Mouse (Mus musculus) forebrain, postnatal 0 days (tissue): ENCODE measurements around the gene Ofcc1. TPM values are rescaled to one million over a fixed set of nuclear protein-coding genes. Genes with fewer than 3 reads are reported as not detected.
A peak's percentile ranks its signal among the peaks of the same experiment; 100 is the strongest.

ENCODE experiments used
- ATAC-seq: fragments of 200-750 bp; cut with Nextera tagmentation; 2 replicates; pipeline ENCODE4 v1.8.0; 2017; ENCODE audit warnings: mild to moderate bottlenecking, moderate library complexity
- DNase-seq: peaks from one replicate; pipeline ENCODE4 v3.0.0-alpha.2; 2015
- H3K27ac ChIP-seq: fragments of 300-500 bp; sonication (generic); 2 replicates; pipeline ENCODE4 v1.5.1; 2014; ENCODE audit warnings: low read depth, mild to moderate bottlenecking, antibody characterized with exemption, low read length, moderate library complexity, mixed read lengths
- H3K27me3 ChIP-seq: fragments of 300-500 bp; sonication (generic); 2 replicates; pipeline ENCODE4 v1.6.1; 2014; ENCODE audit warnings: mild to moderate bottlenecking, low read length, mixed read lengths; ENCODE audit not compliant: insufficient read depth
- H3K36me3 ChIP-seq: fragments of 300-500 bp; sonication (generic); 2 replicates; pipeline ENCODE4 v1.6.1; 2014; ENCODE audit warnings: mild to moderate bottlenecking, moderate library complexity; ENCODE audit not compliant: insufficient read depth
- H3K4me1 ChIP-seq: fragments of 300-500 bp; sonication (generic); 2 replicates; pipeline ENCODE4 v1.6.1; 2014; ENCODE audit warnings: antibody characterized with exemption; ENCODE audit not compliant: insufficient read depth
- H3K4me2 ChIP-seq: fragments of 300-500 bp; sonication (generic); 2 replicates; pipeline ENCODE4 v1.6.1; 2014; ENCODE audit warnings: low read depth, mild to moderate bottlenecking, moderate library complexity
- H3K4me3 ChIP-seq: fragments of 300-500 bp; sonication (generic); 2 replicates; pipeline ENCODE4 v1.5.1; 2014; ENCODE audit warnings: low read depth, low read length, mixed read lengths
- H3K9ac ChIP-seq: fragments of 300-500 bp; sonication (generic); 2 replicates; pipeline ENCODE4 v1.6.1; 2014; ENCODE audit warnings: mild to moderate bottlenecking
- H3K9me3 ChIP-seq: fragments of 300-500 bp; sonication (generic); 2 replicates; pipeline ENCODE4 v1.6.1; 2016; ENCODE audit warnings: low read length
- CTCF ChIP-seq: sonication (generic); IDR thresholded peaks from 2 replicates; pipeline ENCODE4 v1.5.1; 2016; ENCODE audit warnings: antibody characterized with exemption, control low read depth, low read depth
- WGBS: fragments of 180-500 bp; shearing (Covaris S2); extraction: QIAGEN DNeasy Blood & Tissue Kit; methylation state at CpG from one replicate; pipeline ENCODE4 v1.1.7; 2014; 5-methylcytosine and 5-hydroxymethylcytosine counted together
- polyA plus RNA-seq: library from polyadenylated mRNA; unstranded; fragments of >200 nt; fragmentation: Nextera tagmentation; extraction: Ambion mirVana; gene quantifications from 2 replicates; pipeline ENCODE4 v1.2.1, GENCODE M21; 2015
- total RNA-seq: library from RNA; depleted of rRNA; stranded (reverse); fragments of >200 nt; gene quantifications from 2 replicates; pipeline ENCODE4 v1.2.3, GENCODE M21; 2014

Ofcc1 gene
- total and polyA plus RNA-seq, 2 experiments from 2014 or later = not detected

GRCm38 (mm10) chr13:40136096-40136495 is 225.2 kb downstream of the Ofcc1 start:
- H3K4me1 ChIP-seq = no peaks in the 10 kb centered on the region
- no peak overlapping the region for H3K9ac ChIP-seq
- TF ChIP-seq CTCF = no peak
- no peak overlapping the region for H3K4me3 ChIP-seq
- DNase-seq = no peak
- no peak overlapping the region for H3K4me2 ChIP-seq
- no peaks in the 10 kb centered on the region for H3K9me3 ChIP-seq
- no peaks in the 10 kb centered on the region for H3K36me3 ChIP-seq
- no peak overlapping the region for H3K27ac ChIP-seq
- H3K27me3 ChIP-seq = no peaks in the 10 kb centered on the region
- 26% methylated on average over 3 of the region's 3 CpGs for WGBS
- ATAC-seq = no peak

- Histone ChIP-seq H3K27me3 (no peaks in the 10 kb centered on the region), H3K36me3 (no peaks in the 10 kb centered on the region), H3K4me1 (no peaks in the 10 kb centered on the region), H3K27ac (no peak overlapping the region), H3K4me2 (no peak overlapping the region), H3K9ac (no peak overlapping the region), H3K9me3 (no peaks in the 10 kb centered on the region), H3K4me3 (no peak overlapping the region)
- ATAC-seq = no peak
- 62% methylated on average over 12 of the region's 12 CpGs for WGBS
- DNase-seq = no peak
- TF ChIP-seq CTCF = no peak
Observed at GRCm38 (mm10) chr13:40135670-40136069, 225.6 kb downstream of the Ofcc1 start.

GRCm38 (mm10) chr13:40123868-40124267 is 237.4 kb downstream of the Ofcc1 start:
- no peak for TF ChIP-seq CTCF
- H3K4me1 ChIP-seq = no peaks in the 10 kb centered on the region
- no peak overlapping the region for H3K27ac ChIP-seq
- WGBS = 86% methylated on average over 2 of the region's 2 CpGs
- no peak overlapping the region for H3K4me2 ChIP-seq
- H3K36me3 ChIP-seq = no peaks in the 10 kb centered on the region
- H3K4me3 ChIP-seq = no peak overlapping the region
- ATAC-seq (no peak), DNase-seq (no peak)
- H3K27me3 ChIP-seq = no peaks in the 10 kb centered on the region
- no peaks in the 10 kb centered on the region for H3K9me3 ChIP-seq
- H3K9ac ChIP-seq = no peak overlapping the region

- Histone ChIP-seq H3K9ac (no peak overlapping the region), H3K27me3 (no peaks in the 10 kb centered on the region), H3K36me3 (no peaks in the 10 kb centered on the region), H3K4me1 (no peaks in the 10 kb centered on the region), H3K27ac (no peak overlapping the region), H3K4me2 (no peak overlapping the region), H3K9me3 (no peaks in the 10 kb centered on the region), H3K4me3 (no peak overlapping the region)
- WGBS = 36% methylated on average over 2 of the region's 2 CpGs
- TF ChIP-seq CTCF = no peak
- ATAC-seq (no peak), DNase-seq (peak; percentile 41)
Observed at GRCm38 (mm10) chr13:40112336-40112735, 248.9 kb downstream of the Ofcc1 start.

- ATAC-seq = no peak
- H3K27me3 ChIP-seq = 0 out of 2 replicates have a peak, but pooled peaks cover 3% of the 10 kb centered on the region
- H3K4me2 ChIP-seq = no peak overlapping the region
- H3K4me3 ChIP-seq = no peak overlapping the region
- TF ChIP-seq CTCF = no peak
- H3K9me3 ChIP-seq = no peaks in the 10 kb centered on the region
- H3K9ac ChIP-seq = no peak overlapping the region
- no peaks in the 10 kb centered on the region for H3K4me1 ChIP-seq
- no peak for DNase-seq
- WGBS = 90% methylated on average over 4 of the region's 4 CpGs
- no peak overlapping the region for H3K27ac ChIP-seq
- H3K36me3 ChIP-seq = no peaks in the 10 kb centered on the region
Observed at GRCm38 (mm10) chr13:40076236-40076635, 285.0 kb downstream of the Ofcc1 start.

- Histone ChIP-seq H3K36me3 (no peaks in the 10 kb centered on the region), H3K27ac (no peak overlapping the region), H3K4me1 (no peaks in the 10 kb centered on the region), H3K9ac (no peak overlapping the region), H3K9me3 (no peaks in the 10 kb centered on the region), H3K4me2 (no peak overlapping the region), H3K27me3 (0 out of 2 replicates have a peak, but pooled peaks cover 3% of the 10 kb centered on the region), H3K4me3 (no peak overlapping the region)
- ATAC-seq (peak; percentile 82), DNase-seq (peak; percentile 47)
- TF ChIP-seq CTCF = no peak
- WGBS = 27% methylated on average over 3 of the region's 3 CpGs
Observed at GRCm38 (mm10) chr13:40074850-40075416, 286.3 kb downstream of the Ofcc1 start.

- no peaks in the 10 kb centered on the region for H3K4me1 ChIP-seq
- H3K36me3 ChIP-seq = no peaks in the 10 kb centered on the region
- H3K9ac ChIP-seq = no peak overlapping the region
- no peak overlapping the region for H3K4me3 ChIP-seq
- DNase-seq (no peak), ATAC-seq (no peak)
- 83% methylated on average over 1 of the region's 1 CpGs for WGBS
- H3K9me3 ChIP-seq = no peaks in the 10 kb centered on the region
- TF ChIP-seq CTCF = no peak
- H3K27me3 ChIP-seq = no peaks in the 10 kb centered on the region
- no peak overlapping the region for H3K27ac ChIP-seq
- H3K4me2 ChIP-seq = no peak overlapping the region
Observed at GRCm38 (mm10) chr13:40070004-40070403, 291.2 kb downstream of the Ofcc1 start.
